Mouse (Mus musculus) embryonic facial prominence, embryonic 15.5 days (tissue): ENCODE measurements at regions not wholly inside any gene's neighbourhood (a gene's known extent, or its start where the extent isn't known, plus 50 kb on each side); places are given as distances from the start of the nearest gene placed in this dataset.
"Not testable (repeated sequence)": the region's sequence is repeated elsewhere in the genome, so short reads cannot be mapped to it uniquely, and the experiment has no call there.

ENCODE experiments used
- ATAC-seq: fragments of 200-750 bp; cut with Nextera tagmentation; 2 replicates; pipeline ENCODE4 v1.8.0; 2017; ENCODE audit warnings: low read depth, moderate TSS enrichment; ENCODE audit not compliant: insufficient number of reproducible peaks, low FRiP score, low TSS enrichment
- H3K27ac ChIP-seq: fragments of 300-500 bp; sonication (generic); replicated peaks from 2 replicates; pipeline ENCODE4 v1.5.1; 2015; ENCODE audit warnings: mild to moderate bottlenecking, inconsistent platforms
- H3K27me3 ChIP-seq: fragments of 300-500 bp; sonication (generic); 2 replicates; pipeline ENCODE4 v1.6.1; 2015; ENCODE audit warnings: inconsistent platforms
- H3K36me3 ChIP-seq: fragments of 300-500 bp; sonication (generic); 2 replicates; pipeline ENCODE4 v1.6.1; 2015; ENCODE audit warnings: mild to moderate bottlenecking, inconsistent platforms
- H3K4me1 ChIP-seq: fragments of 300-500 bp; sonication (generic); 2 replicates; pipeline ENCODE4 v1.6.1; 2015; ENCODE audit warnings: inconsistent platforms
- H3K4me2 ChIP-seq: fragments of 300-500 bp; sonication (generic); replicated peaks from 2 replicates; pipeline ENCODE4 v1.6.1; 2015; ENCODE audit warnings: mild to moderate bottlenecking, inconsistent platforms
- H3K4me3 ChIP-seq: fragments of 300-500 bp; sonication (generic); replicated peaks from 2 replicates; pipeline ENCODE4 v1.5.1; 2015; ENCODE audit warnings: mild to moderate bottlenecking, inconsistent platforms
- H3K9ac ChIP-seq: fragments of 300-500 bp; sonication (generic); 2 replicates; pipeline ENCODE4 v1.6.1; 2015; ENCODE audit warnings: inconsistent platforms
- H3K9me3 ChIP-seq: fragments of 300-500 bp; sonication (generic); replicated peaks from 2 replicates; pipeline ENCODE4 v1.6.1; 2016; ENCODE audit warnings: inconsistent platforms
- WGBS: fragments of 180-500 bp; shearing (Covaris S2); methylation state at CpG from one replicate; pipeline ENCODE4 v1.1.7; 2015; 5-methylcytosine and 5-hydroxymethylcytosine counted together

GRCm38 (mm10) chr13:60479862-60480730 is 121.7 kb upstream of the Dapk1 start:
- WGBS: 12% methylated on average over 13 of the region's 13 CpGs
- H3K36me3 ChIP-seq: no peaks in the 10 kb centered on the region
- H3K4me2 ChIP-seq: peak overlapping the region; percentile 58
- no peak overlapping the region for H3K9ac ChIP-seq
- H3K27ac ChIP-seq: no peak overlapping the region; the same call in 1 of the 2 replicates
- H3K27me3 ChIP-seq: no peaks in the 10 kb centered on the region
- H3K4me3 ChIP-seq: no peak overlapping the region
- no peaks in the 10 kb centered on the region for H3K9me3 ChIP-seq
- peaks cover 21% of the 10 kb centered on the region for H3K4me1 ChIP-seq
- no peak for ATAC-seq

DNA sequence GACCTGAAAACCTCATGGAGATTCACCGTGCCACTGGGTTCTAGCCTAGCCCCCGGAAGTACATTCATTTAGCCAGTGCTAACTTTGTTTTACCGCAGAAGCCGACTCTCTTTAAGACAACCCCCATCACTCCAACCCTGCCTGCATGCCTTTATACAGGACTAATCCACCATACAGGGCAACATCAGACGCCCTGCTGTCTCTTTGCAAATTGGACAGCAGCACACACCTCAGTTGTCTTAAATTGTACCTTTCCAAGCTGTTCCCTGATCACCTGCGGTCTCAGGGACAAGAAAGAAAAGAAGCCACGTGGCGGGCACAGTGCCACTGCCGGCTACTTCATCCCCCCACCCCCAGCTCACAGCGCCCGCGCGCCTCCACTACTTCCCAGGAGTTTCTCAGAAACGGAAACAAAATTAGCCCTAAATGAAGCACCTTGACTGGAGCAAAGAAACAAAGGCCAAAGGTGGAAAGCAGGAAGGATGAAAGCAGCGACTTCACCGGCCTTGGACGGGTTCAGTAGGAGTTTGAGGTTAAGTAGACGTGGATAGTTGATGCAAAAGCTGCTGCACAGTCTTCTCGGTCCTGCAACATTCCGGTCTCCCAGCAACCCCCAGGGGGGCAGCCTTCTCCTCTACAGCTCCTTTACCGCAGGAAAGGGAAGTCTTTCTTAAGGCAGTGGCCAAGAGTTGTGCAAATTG is 120.9 kb upstream of the Dapk1 start:
- Histone ChIP-seq H3K4me2 (peak overlapping the region; percentile 58), H3K4me3 (peak overlapping the region; percentile 16), H3K36me3 (no peaks in the 10 kb centered on the region), H3K27me3 (no peaks in the 10 kb centered on the region), H3K9ac (no peak overlapping the region), H3K27ac (no peak overlapping the region), H3K4me1 (peaks cover 21% of the 10 kb centered on the region), H3K9me3 (no peaks in the 10 kb centered on the region)
- WGBS: 5% methylated on average over 21 of the region's 21 CpGs
- ATAC-seq: no peak

GRCm38 (mm10) chr13:60481451-60481850 is 120.3 kb upstream of the Dapk1 start:
- not testable (repeated sequence) for H3K27me3 ChIP-seq, ATAC-seq, H3K9me3 ChIP-seq, H3K9ac ChIP-seq, H3K36me3 ChIP-seq, H3K4me3 ChIP-seq, H3K27ac ChIP-seq, H3K4me2 ChIP-seq
- peaks cover 24% of the 10 kb centered on the region for H3K4me1 ChIP-seq
- WGBS: 61% methylated on average over 11 of the region's 11 CpGs

DNA sequence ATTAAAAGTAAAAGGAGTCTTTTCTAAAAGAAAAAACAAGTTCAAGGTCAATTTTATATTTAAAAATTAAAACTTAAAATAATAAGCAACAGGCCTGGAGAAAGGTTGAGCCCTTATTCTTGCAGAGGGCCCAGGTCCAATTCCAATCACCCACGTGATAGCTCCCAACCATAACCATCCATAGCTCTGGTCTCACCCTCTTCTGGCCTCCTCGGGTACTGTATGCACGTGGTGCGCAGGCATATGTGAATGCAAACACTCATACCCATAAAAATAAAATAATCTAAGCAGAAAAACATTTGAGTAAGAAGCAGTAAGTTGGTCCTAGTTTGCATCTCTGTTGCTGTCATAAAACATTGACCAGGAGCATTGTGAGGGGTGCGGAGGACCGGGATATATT is 119.8 kb upstream of the Dapk1 start:
- Histone ChIP-seq H3K4me1 (peaks cover 24% of the 10 kb centered on the region), H3K27me3 (no peaks in the 10 kb centered on the region), H3K4me2 (no peak overlapping the region), H3K36me3 (no peaks in the 10 kb centered on the region), H3K4me3 (no peak overlapping the region), H3K27ac (no peak overlapping the region), H3K9me3 (no peaks in the 10 kb centered on the region), H3K9ac (no peak overlapping the region)
- 91% methylated on average over 6 of the region's 6 CpGs for WGBS
- no peak for ATAC-seq

- Histone ChIP-seq H3K4me2 (no peak overlapping the region), H3K9ac (no peak overlapping the region), H3K27ac (no peak overlapping the region), H3K9me3 (no peaks in the 10 kb centered on the region), H3K27me3 (no peaks in the 10 kb centered on the region), H3K36me3 (no peaks in the 10 kb centered on the region), H3K4me1 (peaks cover 23% of the 10 kb centered on the region), H3K4me3 (no peak overlapping the region)
- 57% methylated on average over 2 of the region's 2 CpGs for WGBS
- no peak for ATAC-seq
Observed at GRCm38 (mm10) chr13:60486105-60486504, 115.6 kb upstream of the Dapk1 start.

- Histone ChIP-seq H3K9ac (no peak overlapping the region), H3K27ac (no peak overlapping the region), H3K4me3 (no peak overlapping the region), H3K36me3 (no peaks in the 10 kb centered on the region), H3K9me3 (no peaks in the 10 kb centered on the region), H3K4me1 (peaks cover 21% of the 10 kb centered on the region), H3K27me3 (no peaks in the 10 kb centered on the region), H3K4me2 (no peak overlapping the region)
- no peak for ATAC-seq
- WGBS: 93% methylated on average over 5 of the region's 5 CpGs
Observed at GRCm38 (mm10) chr13:60486871-60487270, 114.9 kb upstream of the Dapk1 start.

GRCm38 (mm10) chr13:60488131-60488883 is 113.4 kb upstream of the Dapk1 start:
- H3K4me3 ChIP-seq: no peak overlapping the region
- no peak overlapping the region for H3K4me2 ChIP-seq
- no peaks in the 10 kb centered on the region for H3K36me3 ChIP-seq
- H3K27ac ChIP-seq: peak overlapping the region; percentile 66
- 42% methylated on average over 13 of the region's 13 CpGs for WGBS
- H3K9ac ChIP-seq: no peak overlapping the region
- no peaks in the 10 kb centered on the region for H3K9me3 ChIP-seq
- no peaks in the 10 kb centered on the region for H3K27me3 ChIP-seq
- H3K4me1 ChIP-seq: peaks cover 21% of the 10 kb centered on the region
- peak; percentile 85 for ATAC-seq

- no peak overlapping the region for H3K4me2 ChIP-seq
- peaks cover 21% of the 10 kb centered on the region for H3K4me1 ChIP-seq
- WGBS: 49% methylated on average over 4 of the region's 4 CpGs
- H3K27me3 ChIP-seq: no peaks in the 10 kb centered on the region
- H3K9me3 ChIP-seq: no peaks in the 10 kb centered on the region
- H3K9ac ChIP-seq: no peak overlapping the region
- H3K4me3 ChIP-seq: no peak overlapping the region
- H3K36me3 ChIP-seq: no peaks in the 10 kb centered on the region
- peak; percentile 6; the same call in 1 of the 2 replicates for ATAC-seq
- peak overlapping the region; percentile 66 for H3K27ac ChIP-seq
Observed at GRCm38 (mm10) chr13:60488884-60489265, 112.9 kb upstream of the Dapk1 start.

DNA sequence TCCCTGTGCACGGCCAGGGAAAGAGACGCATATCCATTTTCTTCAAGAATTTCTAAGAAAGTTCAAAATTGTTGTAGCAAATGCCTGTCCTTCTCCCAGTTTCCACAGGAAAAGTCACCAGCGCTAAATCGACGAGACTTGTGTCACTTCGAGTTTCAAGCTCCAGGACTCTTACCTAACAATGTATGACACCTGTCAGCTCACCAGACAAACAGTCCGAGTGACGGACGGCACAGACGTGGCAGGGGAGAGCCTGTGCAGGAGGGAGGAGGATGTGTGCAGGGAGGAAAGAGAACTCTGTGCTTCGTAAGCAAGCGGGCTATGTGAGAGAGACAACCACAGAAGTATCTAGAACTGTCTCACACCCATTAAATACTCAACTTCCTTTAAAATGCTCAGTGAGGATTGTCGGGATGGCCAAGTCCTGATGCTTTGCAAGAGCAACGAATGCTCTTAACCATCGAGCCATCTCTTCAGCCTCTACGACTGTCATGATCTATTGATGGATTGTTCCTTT is 109.7 kb upstream of the Dapk1 start:
- Histone ChIP-seq H3K4me2 (no peak overlapping the region), H3K9me3 (no peaks in the 10 kb centered on the region), H3K4me1 (peaks cover 17% of the 10 kb centered on the region), H3K4me3 (no peak overlapping the region), H3K9ac (no peak overlapping the region), H3K36me3 (no peaks in the 10 kb centered on the region), H3K27me3 (no peaks in the 10 kb centered on the region), H3K27ac (no peak overlapping the region)
- ATAC-seq: no peak
- WGBS: 72% methylated on average over 16 of the region's 16 CpGs

DNA sequence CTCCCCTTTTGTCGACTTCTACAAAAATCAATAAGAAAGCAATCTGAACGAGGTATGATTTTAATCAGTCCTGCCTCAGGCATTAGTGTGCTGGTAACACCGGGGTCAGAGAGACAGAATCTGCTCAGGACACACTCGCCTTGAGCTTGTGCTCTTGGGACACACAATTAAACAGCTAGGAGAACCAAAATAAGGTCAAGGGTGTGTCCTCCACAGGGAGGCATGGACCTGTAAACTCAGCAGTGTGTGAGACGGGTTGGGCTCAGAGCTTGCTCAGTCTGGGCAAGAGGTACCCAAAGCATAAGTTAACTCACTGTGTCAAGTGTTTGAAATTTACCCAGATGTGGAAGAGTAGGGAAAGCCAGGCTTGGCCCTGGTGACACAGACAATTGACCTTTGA is 107.9 kb upstream of the Dapk1 start:
- no peaks in the 10 kb centered on the region for H3K27me3 ChIP-seq
- 36% methylated on average over 5 of the region's 5 CpGs for WGBS
- no peak overlapping the region for H3K27ac ChIP-seq
- peaks cover 15% of the 10 kb centered on the region for H3K4me1 ChIP-seq
- no peak overlapping the region for H3K4me2 ChIP-seq
- H3K9me3 ChIP-seq: no peaks in the 10 kb centered on the region
- no peak overlapping the region for H3K4me3 ChIP-seq
- H3K36me3 ChIP-seq: no peaks in the 10 kb centered on the region
- no peak overlapping the region for H3K9ac ChIP-seq
- no peak for ATAC-seq
